Comparison of ENCODE assay signal across 17 mouse cellular contexts in the genomic region with DNA sequence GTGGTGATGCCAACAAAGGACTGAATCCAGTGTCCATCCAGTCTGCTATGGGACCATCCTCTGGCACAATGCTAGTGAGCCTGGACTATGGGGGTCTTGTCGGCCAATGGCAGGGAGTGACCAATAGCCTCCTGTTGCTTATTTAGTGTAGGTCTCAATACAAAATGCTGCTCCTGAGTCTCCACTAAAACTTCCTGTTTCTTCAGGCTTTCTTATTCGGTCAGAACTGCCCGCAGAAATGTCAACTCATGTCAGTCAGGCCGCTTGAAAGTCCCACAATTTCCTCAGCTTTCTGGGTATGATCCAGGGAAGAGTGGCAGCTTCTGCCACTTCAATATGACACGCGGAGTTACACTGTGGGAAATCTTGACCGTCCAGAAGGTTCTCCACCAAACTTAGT.
"Had no signal": no experiment of that assay in that cellular context is flagged by ENCODE, and none has a peak within 500 bp of the region (broad histone marks: within the 10 kb centered on the region; RNA-seq: fewer than 3 reads in every experiment).

No protein-coding gene starts in this region.

- H3K4me3 ChIP-seq: liver, embryonic 12.5 days; midbrain, embryonic 12.5 days; neural tube, embryonic 12.5 days had no signal

- H3K4me1 ChIP-seq: neural tube, embryonic 12.5 days had no signal

- DNase-seq: lung, adult 18-20 months; lung, embryonic 14.5 days; lung, postnatal 10 days; lung, postnatal 4 days; midbrain, embryonic 14.5 days; retina, postnatal 1 day; right cerebral cortex, adult 18-20 months; right cerebral cortex, postnatal 25 days; right cerebral cortex, postnatal 4 days; spleen, adult 18-20 months; thymus, adult 2 months; thymus, postnatal 25 days; thymus, postnatal 4 days had no signal

- ATAC-seq: liver, embryonic 12.5 days had no signal

- H3K36me3 ChIP-seq: liver, embryonic 12.5 days; midbrain, embryonic 12.5 days; neural tube, embryonic 12.5 days had no signal

- H3K4me2 ChIP-seq: liver, embryonic 12.5 days; lung, embryonic 14.5 days; midbrain, embryonic 12.5 days; neural tube, embryonic 12.5 days had no signal

- H3K27me3 ChIP-seq: liver, embryonic 12.5 days; neural tube, embryonic 12.5 days had no signal

- H3K9ac ChIP-seq: liver, embryonic 12.5 days; liver, embryonic 14.5 days; lung, embryonic 14.5 days; midbrain, embryonic 12.5 days; neural tube, embryonic 12.5 days had no signal

- H3K9me3 ChIP-seq: liver, embryonic 12.5 days; midbrain, embryonic 12.5 days; neural tube, embryonic 12.5 days had no signal

- H3K27ac ChIP-seq: liver, embryonic 12.5 days; liver, embryonic 14.5 days; midbrain, embryonic 12.5 days; neural tube, embryonic 12.5 days had no signal
